Mouse (Mus musculus): ENCODE measurements around the gene Tmem131.
"Not testable (repeated sequence)": the region's sequence is repeated elsewhere in the genome, so short reads cannot be mapped to it uniquely, and the experiment has no call there.

Gene Tmem131

DNA sequence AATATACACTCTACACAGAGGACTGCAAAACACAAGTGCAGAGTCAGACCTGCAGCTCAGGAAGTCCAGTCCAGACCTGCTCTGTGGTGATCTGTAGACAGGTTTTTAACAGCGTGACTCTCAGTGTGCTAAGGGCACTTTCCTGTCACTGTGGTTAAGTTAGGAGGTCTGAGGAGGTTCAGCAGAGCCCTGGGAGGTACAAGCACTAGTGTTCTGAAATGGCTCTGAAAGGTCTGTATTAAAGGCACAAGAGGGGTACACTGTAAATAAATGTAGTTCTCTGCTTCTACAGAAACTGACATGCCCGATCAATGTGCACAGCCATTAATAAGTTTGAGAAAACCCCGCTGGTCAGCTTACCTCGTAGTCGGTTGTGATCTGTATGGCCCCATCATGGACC lies 119.1 kb downstream of the Tmem131 start:
- DNase-seq = peak; percentile 58

DNA sequence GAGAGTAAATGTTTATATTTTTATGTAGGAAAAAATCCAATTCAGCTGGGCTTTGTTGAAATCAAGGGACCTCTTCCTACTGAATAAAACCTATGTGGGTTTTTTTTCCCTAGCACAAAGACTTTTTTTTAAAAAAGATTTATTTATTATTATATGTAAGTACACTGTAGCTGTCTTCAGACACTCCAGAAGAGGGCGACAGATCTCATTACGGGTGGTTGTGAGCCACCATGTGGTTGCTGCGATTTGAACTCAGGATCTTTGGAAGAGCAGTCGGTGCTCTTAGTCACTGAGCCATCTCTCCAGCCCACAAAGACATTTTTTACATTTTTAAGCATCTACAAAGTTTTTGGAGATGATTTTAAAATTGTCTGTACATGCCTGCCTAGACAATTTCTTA lies 121.5 kb downstream of the Tmem131 start:
- DNase-seq = not testable (repeated sequence)

DNA sequence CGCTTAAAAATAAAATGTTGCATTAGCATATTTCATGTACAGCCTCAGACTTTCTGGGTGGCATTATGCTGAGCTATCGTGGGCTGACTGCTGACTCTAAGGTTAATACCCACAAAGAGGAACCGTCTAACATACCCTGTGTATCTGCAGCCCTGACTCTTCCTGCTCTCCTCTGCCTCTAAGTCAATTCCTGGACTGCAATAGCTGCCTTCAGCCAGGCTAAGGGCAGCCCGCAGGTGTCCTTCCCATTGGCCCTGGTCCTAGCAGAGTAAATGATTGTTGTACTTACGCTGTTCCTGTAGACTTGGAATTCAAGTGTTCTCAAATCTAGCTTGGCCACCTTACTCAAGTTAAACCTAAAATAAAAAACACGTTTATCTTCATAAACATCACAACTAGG lies 128.3 kb downstream of the Tmem131 start:
- DNase-seq = peak; percentile 95

DNA sequence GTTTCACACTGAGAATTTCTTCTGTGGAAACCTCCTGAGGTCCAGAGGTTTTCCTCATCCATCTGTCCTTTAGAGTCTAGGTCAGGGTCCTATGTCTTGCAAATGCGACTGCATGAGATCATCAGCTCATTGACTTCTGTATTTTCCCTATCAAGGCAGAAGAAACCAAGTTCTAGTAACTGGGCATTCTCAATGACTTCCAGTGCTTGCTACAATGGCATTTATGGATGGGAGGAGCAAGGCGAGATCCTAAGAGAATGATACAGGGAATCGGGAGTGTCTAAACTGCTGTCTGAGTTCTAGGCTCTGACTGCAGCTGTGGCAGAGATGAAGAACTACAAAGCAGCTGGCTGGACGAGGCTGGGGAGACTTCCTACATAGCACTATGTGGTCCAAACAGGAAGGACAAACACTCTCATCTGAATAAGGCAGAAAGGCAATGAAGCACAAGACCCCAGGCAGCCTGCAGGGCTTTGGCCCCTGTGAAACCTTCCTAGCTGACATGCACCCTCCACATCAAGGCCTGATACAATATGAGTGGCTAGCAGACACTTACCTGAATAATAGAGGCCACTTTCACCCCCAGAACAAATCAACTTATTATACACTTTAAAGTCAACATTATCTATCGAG lies 129.1 kb downstream of the Tmem131 start:
- peak; percentile 89 for DNase-seq

DNA sequence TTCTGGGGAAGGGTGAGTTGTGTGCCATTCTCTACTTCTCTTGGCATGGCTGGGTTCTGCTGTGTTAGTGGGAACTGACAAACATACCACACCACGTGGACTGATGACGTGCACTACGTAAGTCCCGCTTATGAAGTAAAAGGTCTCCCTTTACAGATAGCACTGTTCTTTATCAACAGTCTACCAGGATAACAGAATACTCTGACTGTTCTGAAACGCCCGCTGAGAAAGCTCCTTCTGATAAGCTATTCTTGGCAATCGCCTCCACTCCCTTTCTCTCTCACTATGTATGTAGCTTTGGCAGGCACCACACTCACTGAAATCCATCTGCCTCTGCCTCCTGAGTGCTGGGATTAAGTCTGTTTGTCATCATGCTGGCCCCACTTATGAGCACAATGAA lies 130.1 kb downstream of the Tmem131 start:
- DNase-seq = no peak

DNA sequence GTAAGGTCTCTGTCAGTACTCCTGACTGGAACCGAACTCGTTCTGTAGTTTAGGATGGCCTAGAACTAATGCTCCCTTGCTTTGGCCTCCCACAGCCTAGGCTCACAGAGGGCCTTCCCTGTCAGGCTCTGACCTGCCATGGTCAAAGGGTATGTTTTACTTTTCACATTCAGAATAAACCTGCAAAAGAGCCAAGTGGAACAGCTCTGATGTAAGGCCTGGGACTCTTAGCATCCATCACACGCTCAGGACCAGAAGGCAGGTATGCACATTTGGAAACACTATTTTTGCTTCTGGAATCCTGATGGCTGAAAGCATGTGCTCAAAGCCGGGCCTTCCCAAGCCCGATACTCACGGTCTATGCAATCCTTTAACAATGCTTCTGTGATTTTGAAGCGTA lies 131.7 kb downstream of the Tmem131 start:
- peak; percentile 66 for DNase-seq

DNA sequence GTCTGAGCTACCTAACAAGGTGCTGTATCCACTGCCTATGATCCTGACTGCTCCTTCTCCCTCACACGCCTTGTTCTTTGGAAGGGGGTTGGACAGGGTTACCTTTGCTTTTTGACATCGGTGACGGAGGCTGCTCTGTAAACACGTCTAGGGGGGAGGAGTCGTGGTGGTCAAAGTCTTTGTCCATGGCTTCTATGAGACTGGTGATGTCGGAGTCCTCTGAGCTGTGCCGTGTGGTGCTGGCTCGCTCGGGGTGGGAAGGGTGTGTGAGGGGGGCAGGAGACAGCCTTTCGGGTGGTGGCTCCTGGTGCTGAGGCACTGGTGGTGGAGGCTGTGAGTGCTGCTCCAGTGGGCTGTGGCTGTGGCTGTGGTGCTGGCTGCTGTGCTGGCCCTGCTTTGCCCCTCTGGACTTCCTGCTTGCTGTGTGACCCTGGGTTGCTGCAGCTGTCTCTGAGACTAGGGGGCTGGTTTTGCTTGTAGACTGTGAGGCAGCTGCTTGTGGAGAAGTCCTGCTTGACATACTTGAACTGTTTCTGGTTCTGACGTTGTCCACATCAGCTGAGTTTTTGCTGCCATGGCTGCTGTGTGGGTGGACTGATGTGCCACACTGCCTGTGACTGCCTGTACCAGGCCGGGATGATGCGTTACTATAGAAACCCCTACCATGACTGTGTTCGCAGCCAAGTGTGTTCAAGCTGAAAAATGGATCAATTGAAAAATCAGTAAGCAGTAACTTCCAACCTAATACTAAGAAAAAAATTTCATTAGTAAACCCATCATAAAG lies 135.5 kb downstream of the Tmem131 start:
- peak; percentile 85 for DNase-seq

DNA sequence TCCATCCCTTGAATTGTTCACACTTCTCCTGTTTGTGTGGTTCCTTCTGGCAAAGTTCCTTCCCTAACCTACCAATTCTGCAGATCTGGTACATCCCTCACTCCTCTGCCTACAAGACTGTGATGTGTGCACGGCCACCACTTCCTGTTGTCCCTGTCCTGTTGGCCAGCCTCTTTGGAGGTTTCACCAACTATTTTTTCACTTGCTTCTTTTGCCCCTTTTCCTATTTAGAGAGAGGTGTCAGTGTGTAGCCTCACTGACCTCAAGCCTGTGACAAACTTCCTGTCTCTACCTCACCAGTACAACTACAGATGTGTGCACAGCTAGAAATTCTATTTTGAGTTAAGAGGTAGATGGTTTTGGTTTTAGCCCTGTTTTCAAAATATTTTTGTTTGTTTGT lies 136.4 kb downstream of the Tmem131 start:
- DNase-seq = peak; percentile 25

DNA sequence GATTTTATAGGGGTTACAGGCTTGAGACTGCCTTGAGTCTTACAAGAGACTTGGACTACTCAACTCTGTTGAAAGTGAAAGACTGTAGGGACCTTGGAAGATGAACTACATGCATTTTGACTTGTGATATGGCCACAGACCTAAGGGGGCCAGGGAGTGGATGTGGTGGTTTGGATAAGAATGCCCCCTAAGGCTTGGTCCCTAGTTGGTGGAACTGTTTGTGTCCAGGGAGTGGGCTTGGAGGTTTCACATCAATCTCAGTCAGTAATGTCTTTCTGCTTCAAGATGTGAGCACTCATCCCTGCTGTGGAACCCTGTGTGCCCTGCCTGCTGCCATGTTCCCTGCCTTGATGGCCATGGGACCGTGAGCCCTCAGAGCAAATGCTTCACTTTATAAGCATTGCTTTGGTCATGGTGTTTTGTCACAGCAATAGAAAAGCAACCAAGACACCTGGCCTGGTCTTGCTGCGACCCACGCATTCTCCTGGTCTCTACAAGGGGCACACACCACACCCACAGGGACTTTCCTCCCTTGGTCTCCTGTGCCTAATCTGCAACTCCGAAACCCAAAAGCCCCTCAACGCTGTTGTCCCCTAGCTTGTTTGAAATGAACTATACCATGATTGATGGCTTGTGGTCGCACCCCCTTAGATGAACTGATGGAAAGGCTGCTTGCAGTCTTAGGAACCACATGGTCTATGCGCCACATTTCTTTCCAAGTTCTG lies 137.1 kb downstream of the Tmem131 start:
- DNase-seq = peak; percentile 67

DNA sequence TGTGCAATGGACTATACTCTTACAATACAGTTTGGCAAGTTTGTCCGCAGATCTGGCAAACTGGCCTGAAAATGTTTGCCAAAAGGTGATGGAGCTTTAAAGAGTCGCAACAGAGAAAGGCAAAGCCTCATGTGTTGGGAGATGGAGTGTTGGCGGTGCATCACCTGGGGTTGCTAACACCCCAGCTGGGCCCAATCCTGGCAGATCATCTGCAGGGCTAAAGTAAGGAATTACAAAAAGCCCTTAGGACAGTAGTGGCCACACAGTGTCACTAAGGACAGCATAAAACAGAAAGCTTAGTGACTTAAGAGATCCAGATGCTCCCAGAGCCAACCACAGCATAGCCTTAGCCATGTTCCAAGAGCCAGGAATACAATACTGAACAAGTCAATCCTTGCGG lies 138.6 kb downstream of the Tmem131 start:
- peak; percentile 83 for DNase-seq

DNA sequence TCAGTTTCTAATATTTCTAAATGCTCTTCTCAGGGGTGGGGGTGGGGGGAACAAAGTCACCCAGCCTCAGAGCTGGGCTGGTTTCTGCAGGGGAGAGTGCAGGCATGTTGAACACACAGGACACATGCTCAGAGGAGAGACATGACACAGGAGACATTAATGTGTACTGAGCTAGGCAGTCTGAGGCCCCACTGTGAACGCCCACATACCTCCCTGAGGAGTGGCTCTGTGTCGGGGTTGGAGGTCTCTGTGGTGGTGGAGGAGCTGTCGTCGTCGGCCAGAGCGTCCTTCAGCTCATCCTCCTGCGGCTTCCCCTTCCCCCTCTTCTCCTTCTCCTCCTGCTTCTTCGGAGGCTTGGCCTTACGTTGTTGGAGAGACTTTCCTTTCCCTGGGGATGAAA lies 139.2 kb downstream of the Tmem131 start:
- no peak for DNase-seq

DNA sequence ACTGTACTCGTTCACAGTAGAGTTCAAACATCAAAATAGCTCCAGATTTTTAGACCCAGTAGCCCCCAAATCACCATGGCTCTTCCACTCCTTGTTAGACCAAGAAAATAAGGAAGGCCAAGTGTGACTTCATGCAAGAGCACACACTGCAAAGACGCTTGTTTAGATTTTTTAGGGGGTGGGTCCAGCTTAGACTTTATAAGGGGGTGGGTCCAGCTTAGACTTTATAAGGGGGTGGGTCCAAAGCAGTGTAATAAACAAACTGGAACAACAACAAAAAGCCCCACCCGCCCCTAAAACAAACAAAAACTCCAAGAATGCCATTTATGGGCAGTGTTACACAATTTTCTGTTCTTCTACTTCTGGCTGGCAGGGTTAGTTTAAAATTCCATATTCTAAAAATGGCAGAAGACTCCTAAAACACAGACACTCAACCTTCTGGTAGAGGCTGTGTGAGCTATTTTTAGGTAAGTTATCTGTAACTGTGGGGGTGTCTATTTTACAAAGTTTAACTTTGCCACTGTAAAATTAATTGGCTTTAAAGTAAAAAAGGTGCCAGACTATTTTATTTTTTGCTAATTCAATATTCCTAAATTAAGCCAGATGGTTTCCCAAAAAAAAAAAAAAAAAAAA lies 143.0 kb downstream of the Tmem131 start:
- no peak for DNase-seq

DNA sequence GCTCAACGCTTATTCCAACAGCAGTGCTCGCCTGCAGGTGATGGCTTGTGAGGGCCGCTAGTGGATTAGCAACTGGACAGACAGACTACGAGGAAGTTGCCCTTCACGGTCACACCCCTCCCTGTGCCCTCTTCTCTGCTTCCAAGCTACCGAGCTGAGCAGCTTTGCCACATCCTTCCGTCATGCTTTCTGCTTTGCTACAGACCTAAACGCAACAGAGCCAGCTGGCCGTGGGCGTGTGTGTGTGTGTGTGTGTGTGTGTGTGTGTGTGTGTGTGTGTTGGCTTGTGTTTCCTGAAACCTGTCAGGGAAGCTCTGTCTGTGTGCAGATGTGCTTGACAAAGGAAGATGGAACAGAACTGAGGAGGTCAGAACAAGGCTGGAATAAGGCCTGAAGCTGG lies 146.0 kb downstream of the Tmem131 start:
- no peak for DNase-seq

DNA sequence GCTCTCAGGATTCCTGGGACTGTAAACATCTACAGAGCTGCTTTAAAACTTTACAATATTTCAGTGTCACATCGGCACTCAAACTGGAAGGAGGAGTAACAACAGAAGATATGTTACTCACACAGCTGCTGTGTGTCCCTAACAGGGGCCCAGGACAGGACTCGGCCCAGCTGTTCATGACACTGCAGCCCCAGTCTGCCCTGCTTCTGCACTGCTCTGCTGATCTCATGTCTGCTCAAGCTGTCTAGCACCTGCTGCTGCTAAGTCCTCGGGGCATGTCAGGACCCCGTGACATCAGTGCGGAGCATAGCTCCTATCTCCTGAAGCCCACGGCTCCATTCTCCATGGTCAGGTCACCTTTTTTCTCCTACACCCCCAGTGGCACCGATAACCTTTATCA lies 146.8 kb downstream of the Tmem131 start:
- no peak for DNase-seq

DNA sequence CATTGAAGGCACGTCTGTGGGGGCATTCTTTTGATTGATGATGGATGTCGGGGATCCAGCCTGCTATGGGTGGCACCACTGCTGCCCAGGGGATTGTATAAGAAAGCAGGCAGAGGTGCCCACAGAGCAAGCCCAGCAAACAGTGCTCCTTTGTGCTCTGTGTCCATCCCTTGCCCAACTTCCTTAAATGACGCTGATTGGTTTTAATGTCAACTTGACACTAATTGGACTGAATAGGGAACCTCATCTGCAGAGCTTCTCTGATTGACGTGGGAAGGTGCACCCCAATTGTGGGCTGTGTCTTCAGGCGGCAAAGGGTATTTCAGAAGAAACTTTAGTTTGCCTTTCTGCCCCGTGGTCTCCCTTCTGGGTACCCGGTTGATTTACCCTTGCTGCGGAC lies 154.1 kb downstream of the Tmem131 start:
- DNase-seq = no peak

DNA sequence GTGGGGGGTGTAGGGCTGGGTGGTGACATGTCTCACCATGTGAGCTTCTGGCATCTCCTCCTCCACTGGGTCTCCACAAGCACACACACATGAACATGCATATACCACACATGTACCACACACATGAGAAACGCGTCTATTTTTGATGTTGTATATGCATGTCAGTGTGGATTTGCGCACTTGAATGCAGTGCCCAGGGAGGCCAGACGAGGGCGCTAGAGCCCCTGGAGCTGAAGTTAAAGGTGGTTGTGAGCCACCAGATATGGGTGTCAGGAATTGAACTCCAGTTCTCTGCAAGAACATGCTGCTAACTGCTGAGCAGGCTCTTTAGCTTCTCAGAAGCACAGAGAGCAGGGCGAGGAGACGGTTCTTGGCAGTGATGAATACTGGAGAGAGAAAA lies 157.1 kb downstream of the Tmem131 start:
- DNase-seq = peak; percentile 85

DNA sequence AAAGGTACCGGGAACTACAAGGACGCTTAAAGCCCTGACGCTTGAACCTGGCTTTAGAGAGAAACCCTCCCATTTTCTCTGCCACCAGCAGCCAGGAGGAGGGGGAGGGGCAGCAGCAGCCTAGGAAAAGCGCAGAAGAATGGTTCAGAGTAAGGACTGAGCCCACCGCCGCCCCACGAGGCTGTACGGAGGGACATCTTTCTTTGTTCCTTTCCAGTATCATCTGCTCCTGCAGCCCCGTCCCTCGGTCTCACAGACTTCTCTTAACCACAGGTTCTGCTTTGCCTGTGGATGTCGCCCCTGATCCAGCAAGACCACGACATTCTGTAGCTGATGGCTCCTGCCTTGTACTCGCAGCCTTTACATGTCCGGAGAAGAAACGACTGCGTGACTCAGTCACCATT lies 158.2 kb downstream of the Tmem131 start:
- DNase-seq = no peak

DNA sequence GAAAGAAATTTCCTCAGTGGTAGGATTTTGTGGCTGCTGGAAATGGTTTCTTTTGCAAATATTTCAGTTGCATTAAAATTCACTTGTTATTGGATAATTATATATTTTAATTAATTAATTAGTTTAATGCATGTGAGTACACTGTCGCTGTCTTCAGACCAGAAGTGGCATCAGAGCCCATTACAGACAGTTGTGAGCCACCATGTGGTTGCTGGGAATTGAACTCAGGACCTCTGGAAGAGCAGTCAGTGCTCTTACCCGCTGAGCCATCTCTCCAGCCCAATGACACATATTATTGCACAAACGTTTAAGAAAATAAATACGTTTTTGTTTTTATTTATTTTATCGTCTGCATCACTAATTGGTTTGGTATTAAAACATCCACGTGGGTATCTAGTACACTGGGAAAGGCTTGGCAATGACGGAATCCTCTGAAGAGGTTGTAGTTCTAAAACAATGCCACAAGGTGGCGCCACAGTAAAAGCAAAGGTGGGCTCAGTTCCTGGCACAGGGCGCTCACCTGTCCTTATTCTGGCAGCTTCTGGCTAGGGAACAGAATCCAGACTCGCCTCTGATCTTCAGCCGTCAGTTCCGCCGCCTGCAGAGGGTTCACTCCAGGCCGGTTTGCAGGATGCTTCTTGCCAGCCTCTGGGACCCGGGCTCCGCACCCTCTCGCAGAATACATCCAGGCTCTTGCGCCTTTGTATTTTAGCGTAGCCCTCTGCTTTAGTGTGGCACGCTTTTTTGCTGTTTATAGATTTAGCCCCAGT lies 158.9 kb downstream of the Tmem131 start:
- DNase-seq = peak; percentile 93

DNA sequence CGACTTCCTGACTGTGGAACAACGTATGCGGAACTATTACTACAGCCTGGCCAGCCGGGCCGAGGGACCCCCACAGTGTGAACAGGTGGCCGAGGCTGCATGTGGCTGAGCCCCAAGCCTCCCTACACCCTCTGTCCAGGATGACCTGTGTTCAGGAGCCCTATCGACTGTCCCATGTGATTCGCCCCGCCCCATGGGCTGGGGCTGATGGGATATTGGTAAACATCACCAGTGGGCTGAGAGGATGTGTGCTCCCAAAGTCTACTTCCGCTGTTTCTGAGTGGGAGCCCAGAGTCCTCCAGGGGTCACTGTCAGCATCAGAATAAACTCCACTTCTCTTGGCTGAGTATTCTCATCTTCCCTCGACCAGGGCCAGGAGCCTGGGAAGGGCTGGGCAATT lies 161.0 kb downstream of the Tmem131 start:
- no peak for DNase-seq

DNA sequence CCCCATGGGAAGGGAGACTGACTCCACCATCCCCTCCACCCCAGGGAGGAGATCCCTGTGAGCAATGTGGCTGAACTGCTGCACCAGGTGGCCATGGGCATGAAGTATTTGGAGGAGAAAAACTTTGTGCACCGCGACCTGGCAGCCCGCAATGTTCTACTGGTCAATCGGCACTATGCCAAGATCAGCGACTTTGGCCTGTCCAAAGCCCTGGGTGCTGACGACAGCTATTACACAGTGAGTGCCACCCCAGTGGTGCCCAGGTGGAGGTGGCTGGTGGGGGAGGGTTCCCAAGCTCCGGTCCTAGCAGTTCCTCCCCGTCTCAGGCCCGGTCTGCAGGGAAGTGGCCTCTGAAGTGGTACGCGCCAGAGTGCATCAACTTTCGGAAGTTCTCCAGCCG lies 162.7 kb downstream of the Tmem131 start:
- DNase-seq = no peak

DNA sequence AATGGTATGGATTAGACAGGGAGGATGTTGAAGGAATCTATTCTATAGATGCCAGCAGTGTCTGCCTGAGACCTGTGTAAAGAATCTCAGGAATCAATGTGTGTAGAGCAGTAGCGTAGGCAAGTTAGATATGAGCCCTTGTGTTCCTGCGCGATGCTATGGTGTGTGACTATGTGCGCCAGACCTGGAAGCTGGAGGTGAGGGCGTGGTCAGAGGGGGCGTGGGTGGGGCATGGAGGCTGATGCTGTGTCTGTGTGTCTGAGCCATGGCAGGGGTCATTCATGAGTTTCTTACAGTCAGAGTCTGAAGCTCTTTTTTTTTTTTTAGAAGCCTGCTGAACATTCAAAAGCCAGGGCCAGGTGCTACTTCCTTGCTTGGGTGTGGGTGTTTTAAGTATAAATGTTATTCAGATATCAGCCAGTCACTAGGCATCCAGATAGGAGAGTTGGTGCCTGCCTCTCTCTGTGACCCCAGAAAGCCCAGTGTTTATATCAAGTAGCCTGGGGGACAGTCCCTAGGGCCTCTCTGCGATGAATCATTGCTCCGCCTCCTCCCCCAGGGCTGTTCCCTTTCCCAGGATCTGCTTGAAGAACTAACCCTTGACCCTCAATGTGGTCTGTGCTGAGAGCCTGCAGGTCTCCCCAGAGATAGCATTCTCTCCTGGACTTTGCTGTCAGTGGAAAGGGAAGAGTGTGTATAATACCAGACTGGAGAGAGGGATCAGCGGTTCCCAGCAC lies 171.1 kb downstream of the Tmem131 start:
- no peak for DNase-seq

DNA sequence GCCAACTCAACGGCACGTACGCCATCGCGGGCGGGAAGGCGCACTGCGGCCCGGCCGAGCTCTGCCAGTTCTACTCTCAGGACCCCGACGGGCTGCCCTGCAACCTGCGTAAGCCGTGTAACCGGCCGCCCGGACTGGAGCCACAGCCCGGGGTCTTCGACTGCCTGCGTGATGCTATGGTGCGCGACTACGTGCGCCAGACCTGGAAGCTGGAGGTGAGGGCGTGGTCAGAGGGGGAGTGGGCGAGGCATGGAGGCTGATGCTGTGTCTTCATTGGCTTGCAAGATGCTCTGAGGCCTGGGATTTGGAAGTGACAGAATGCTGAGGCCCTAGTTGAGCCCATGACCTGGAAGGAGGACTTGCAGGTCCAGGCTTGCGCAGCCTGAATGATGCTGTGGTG lies 172.5 kb downstream of the Tmem131 start:
- DNase-seq = no peak

All from heart, adult 11 months (tissue).